In genomic region chr11:68305997-68306396, GRCm38 (mm10) we compare ENCODE assay signal across 22 mouse cellular contexts.
A peak's percentile ranks its signal among the peaks of the same experiment; 100 is the strongest.
DNase-seq lines count a peak whose midpoint lies in the region; ATAC-seq lines count a peak whose summit lies in the region.
"Had no signal": no experiment of that assay in that cellular context is flagged by ENCODE, and none has a peak within 500 bp of the region (broad histone marks: within the 10 kb centered on the region; RNA-seq: fewer than 3 reads in every experiment).

No protein-coding gene starts in this region.

- no peaks in the 10 kb centered on the region; the same call in 1 of the 2 replicates for H3K27me3 ChIP-seq in hindbrain, embryonic 10.5 days (ENCODE audit: insufficient read depth, poor library complexity, severe bottlenecking)
- H3K27me3 ChIP-seq in hindbrain, embryonic 16.5 days (replicated peaks; ENCODE audit: control insufficient read depth, insufficient read depth, low read length): no peaks in the 10 kb centered on the region
- no peaks in the 10 kb centered on the region for H3K27me3 ChIP-seq in embryonic facial prominence, embryonic 10.5 days (replicated peaks; ENCODE audit: low read depth, poor library complexity, severe bottlenecking)
- no peaks in the 10 kb centered on the region for H3K27me3 ChIP-seq in limb, embryonic 10.5 days (ENCODE audit: low read depth, poor library complexity, severe bottlenecking)
- H3K27me3 ChIP-seq: CH12.LX; embryonic facial prominence, embryonic 13.5 days; forebrain, embryonic 13.5 days; heart, embryonic 13.5 days; Patski had no signal

- H3K4me1 ChIP-seq in hindbrain, embryonic 10.5 days (replicated peaks): peaks cover 52% of the 10 kb centered on the region
- H3K4me1 ChIP-seq in hindbrain, embryonic 16.5 days (ENCODE audit: control insufficient read depth, insufficient read depth, low read depth, low read length): peaks cover 4% of the 10 kb centered on the region; the same call in 1 of the 2 replicates
- peaks cover 24% of the 10 kb centered on the region for H3K4me1 ChIP-seq in embryonic facial prominence, embryonic 10.5 days
- peaks cover 17% of the 10 kb centered on the region for H3K4me1 ChIP-seq in limb, embryonic 10.5 days
- H3K4me1 ChIP-seq: forebrain, embryonic 13.5 days had no signal

- H3K36me3 ChIP-seq in hindbrain, embryonic 10.5 days: peaks cover 8% of the 10 kb centered on the region; the same call in 1 of the 2 replicates
- no peaks in the 10 kb centered on the region for H3K36me3 ChIP-seq in hindbrain, embryonic 16.5 days (ENCODE audit: control insufficient read depth, insufficient read depth, low read length)
- H3K36me3 ChIP-seq in embryonic facial prominence, embryonic 10.5 days (replicated peaks): no peaks in the 10 kb centered on the region
- no peaks in the 10 kb centered on the region for H3K36me3 ChIP-seq in limb, embryonic 10.5 days
- H3K36me3 ChIP-seq: embryonic facial prominence, embryonic 13.5 days; heart, embryonic 13.5 days; hindbrain, embryonic 13.5 days had no signal

- H3K4me2 ChIP-seq in hindbrain, embryonic 16.5 days (ENCODE audit: low read length): no peak overlapping the region
- H3K4me2 ChIP-seq: embryonic facial prominence, embryonic 13.5 days; forebrain, embryonic 13.5 days; heart, embryonic 13.5 days; hindbrain, embryonic 13.5 days had no signal

- no peak overlapping the region for H3K4me3 ChIP-seq in hindbrain, embryonic 10.5 days
- no peak overlapping the region for H3K4me3 ChIP-seq in hindbrain, embryonic 16.5 days (ENCODE audit: low read length)
- H3K4me3 ChIP-seq in embryonic facial prominence, embryonic 10.5 days: no peak overlapping the region
- no peak overlapping the region for H3K4me3 ChIP-seq in limb, embryonic 10.5 days
- H3K4me3 ChIP-seq: embryonic facial prominence, embryonic 13.5 days; forebrain, embryonic 13.5 days; heart, embryonic 13.5 days; hindbrain, embryonic 13.5 days had no signal

- ATAC-seq in hindbrain, embryonic 16.5 days: no peak
- ATAC-seq: activated CD4-positive, CD25-positive, alpha-beta regulatory T cell, adult 4 months; forebrain, embryonic 13.5 days; forebrain, postnatal 0 days; Patski had no signal

- H3K9me3 ChIP-seq in hindbrain, embryonic 10.5 days: no peaks in the 10 kb centered on the region
- H3K9me3 ChIP-seq in hindbrain, embryonic 16.5 days (ENCODE audit: control insufficient read depth, low read length): no peaks in the 10 kb centered on the region
- H3K9me3 ChIP-seq in embryonic facial prominence, embryonic 10.5 days: no peaks in the 10 kb centered on the region
- no peaks in the 10 kb centered on the region for H3K9me3 ChIP-seq in limb, embryonic 10.5 days (replicated peaks)
- H3K9me3 ChIP-seq: embryonic facial prominence, embryonic 13.5 days; forebrain, embryonic 13.5 days; heart, embryonic 13.5 days; hindbrain, embryonic 13.5 days had no signal

- DNase-seq in hindbrain, embryonic 10.5 days (ENCODE audit: low spot score): peak; percentile 25
- DNase-seq in left cerebral cortex, postnatal 4 days: peak; percentile 21
- DNase-seq in left cerebral cortex, postnatal 10 days (ENCODE audit: extremely low spot score in 1 of 2, low spot score in 2 of 2): no peak
- peak; percentile 36 for DNase-seq in embryonic facial prominence, embryonic 10.5 days (ENCODE audit: low spot score)
- no peak for DNase-seq in limb, embryonic 10.5 days (ENCODE audit: low spot score)
- no peak for DNase-seq in spleen, postnatal 14 days (ENCODE audit: low spot score in 2 of 2)
- no peak for DNase-seq in heart, postnatal 4 days
- DNase-seq: adrenal gland, postnatal 25 days; cerebellum, adult 2 months; cerebellum, postnatal 10 days; forebrain, postnatal 0 days; gastrocnemius, postnatal 36 days; heart, adult 11 months; heart, postnatal 36 days had no signal

- WGBS in hindbrain, embryonic 10.5 days: 83% methylated on average over 8 of the region's 8 CpGs
- WGBS in hindbrain, embryonic 16.5 days: 79% methylated on average over 8 of the region's 8 CpGs
- WGBS in embryonic facial prominence, embryonic 10.5 days: 84% methylated on average over 8 of the region's 8 CpGs
- WGBS in limb, embryonic 10.5 days: 89% methylated on average over 8 of the region's 8 CpGs

- intact Hi-C loops in left cerebral cortex, postnatal 4 days (cut with DNase I): no loop called here
- intact Hi-C loops in left cerebral cortex, postnatal 10 days (cut with DNase I): no loop called here

- no peak overlapping the region for H3K27ac ChIP-seq in hindbrain, embryonic 10.5 days
- no peak overlapping the region for H3K27ac ChIP-seq in hindbrain, embryonic 16.5 days (ENCODE audit: low read depth, low read length)
- no peak overlapping the region; the same call in 1 of the 2 replicates for H3K27ac ChIP-seq in embryonic facial prominence, embryonic 10.5 days (replicated peaks)
- peak overlapping the region; percentile 50; the same call in 1 of the 2 replicates for H3K27ac ChIP-seq in limb, embryonic 10.5 days
- H3K27ac ChIP-seq: embryonic facial prominence, embryonic 13.5 days; forebrain, embryonic 13.5 days; heart, embryonic 13.5 days; hindbrain, embryonic 13.5 days had no signal

- H3K9ac ChIP-seq in hindbrain, embryonic 16.5 days (ENCODE audit: low read depth, low read length): no peak overlapping the region
- H3K9ac ChIP-seq: embryonic facial prominence, embryonic 13.5 days; forebrain, embryonic 13.5 days; forebrain, postnatal 0 days; heart, embryonic 13.5 days; hindbrain, embryonic 13.5 days had no signal

Comparison
In these comparisons a context has a peak if more than half of its experiments do, and no peak if none do; other contexts are left out.
1. DNase-seq: peak in hindbrain, embryonic 10.5 days (single experiment), left cerebral cortex, postnatal 4 days (single experiment) and embryonic facial prominence, embryonic 10.5 days (single experiment); none in left cerebral cortex, postnatal 10 days (0 of 2), limb, embryonic 10.5 days (single experiment), spleen, postnatal 14 days (0 of 2) and heart, postnatal 4 days (single experiment).